Mouse (Mus musculus) 3134 (cell line): Measurements from ENCODE around the gene Map2k2.
"Not testable (repeated sequence)": the region's sequence is repeated elsewhere in the genome, so short reads cannot be mapped to it uniquely, and the experiment has no call there.

Experiments used
- DNase-seq: peaks from one replicate; pipeline ENCODE4 v3.0.0-alpha.2; 2011; ENCODE audit warnings: low spot score; ENCODE audit not compliant: insufficient read length; ENCODE audit errors: extremely low read depth

The Map2k2 gene

GRCm38 (mm10) chr10:81141455-81142210 is 35.9 kb downstream of the Map2k2 start:
- no peak for DNase-seq

- DNase-seq = peak; percentile 81
These were observed 36.9 kb downstream of the Map2k2 start for GRCm38 (mm10) chr10:81142551-81142981.

GRCm38 (mm10) chr10:81143157-81143633 is 37.5 kb downstream of the Map2k2 start:
- peak; percentile 85 for DNase-seq

- no peak for DNase-seq
These were observed 38.2 kb downstream of the Map2k2 start for GRCm38 (mm10) chr10:81143845-81144437.

GRCm38 (mm10) chr10:81144667-81145066 is 39.0 kb downstream of the Map2k2 start:
- DNase-seq = no peak

- DNase-seq = no peak
These were observed 39.6 kb downstream of the Map2k2 start for GRCm38 (mm10) chr10:81145307-81145706.

- DNase-seq = peak; percentile 68
These were observed 40.1 kb downstream of the Map2k2 start for GRCm38 (mm10) chr10:81145778-81146177.

- peak; percentile 55 for DNase-seq
These were observed 40.6 kb downstream of the Map2k2 start for GRCm38 (mm10) chr10:81146296-81146695.

- DNase-seq = no peak
These were observed 45.5 kb downstream of the Map2k2 start for GRCm38 (mm10) chr10:81151261-81151660.

GRCm38 (mm10) chr10:81152609-81153008 is 46.9 kb downstream of the Map2k2 start:
- no peak for DNase-seq

- DNase-seq = no peak
These were observed 48.6 kb downstream of the Map2k2 start for GRCm38 (mm10) chr10:81154313-81154712.

GRCm38 (mm10) chr10:81154736-81155135 is 49.0 kb downstream of the Map2k2 start:
- no peak for DNase-seq

GRCm38 (mm10) chr10:81161602-81162317 is 56.0 kb downstream of the Map2k2 start:
- DNase-seq = no peak

GRCm38 (mm10) chr10:81162318-81162652 is 56.6 kb downstream of the Map2k2 start:
- DNase-seq = no peak

GRCm38 (mm10) chr10:81165118-81165517 is 59.4 kb downstream of the Map2k2 start:
- no peak for DNase-seq

- peak; percentile 98 for DNase-seq
These were observed 61.7 kb downstream of the Map2k2 start, which contains the start of gene Pias4 for GRCm38 (mm10) chr10:81167200-81168086. Pias4 (minus strand) TSS chr10:81167923.

- DNase-seq = no peak
These were observed 62.3 kb downstream of the Map2k2 start for GRCm38 (mm10) chr10:81168087-81168431.

- DNase-seq = peak; percentile 70
These were observed 63.0 kb downstream of the Map2k2 start for GRCm38 (mm10) chr10:81168521-81169244.

- not testable (repeated sequence) for DNase-seq
These were observed 63.7 kb downstream of the Map2k2 start for GRCm38 (mm10) chr10:81169411-81169900.

- DNase-seq = peak; percentile 88
These were observed 67.4 kb downstream of the Map2k2 start for GRCm38 (mm10) chr10:81173132-81173531.
